Mouse (Mus musculus): ENCODE measurements around the gene Adamts2. TPM values are rescaled to one million over a fixed set of nuclear protein-coding genes. Genes with fewer than 3 reads are reported as not detected.
A peak's percentile ranks its signal among the peaks of the same experiment; 100 is the strongest.

Gene Adamts2
- polyA plus RNA-seq, 1 experiment from 2014 or later = 0.69 TPM

- Histone ChIP-seq H3K36me3 (ENCODE audit: control insufficient read depth, insufficient read depth, low read length) (no peaks in the 10 kb centered on the region), H3K27ac (ENCODE audit: low read depth, low read length) (no peak overlapping the region), H3K27me3 (replicated peaks; ENCODE audit: control insufficient read depth, insufficient read depth, low read length) (no peaks in the 10 kb centered on the region), H3K4me3 (ENCODE audit: low read depth, low read length) (no peak overlapping the region), H3K9me3 (replicated peaks; ENCODE audit: control insufficient read depth, low read length) (no peaks in the 10 kb centered on the region), H3K4me1 (ENCODE audit: control insufficient read depth, insufficient read depth, low read length) (no peaks in the 10 kb centered on the region), H3K4me2 (ENCODE audit: low read length) (no peak overlapping the region), H3K9ac (ENCODE audit: low read length) (no peak overlapping the region)
- 88% methylated on average over 9 of the region's 9 CpGs for WGBS
- DNase-seq (ENCODE audit: low spot score) (no peak), ATAC-seq (no peak)
These were observed 52.0 kb downstream of the Adamts2 start for GRCm38 (mm10) chr11:50653746-50654431.

GRCm38 (mm10) chr11:50658826-50659225 lies 56.9 kb downstream of the Adamts2 start:
- no peaks in the 10 kb centered on the region for H3K4me1 ChIP-seq (ENCODE audit: control insufficient read depth, insufficient read depth, low read length)
- no peak overlapping the region for H3K4me2 ChIP-seq (ENCODE audit: low read length)
- H3K4me3 ChIP-seq (ENCODE audit: low read depth, low read length) = no peak overlapping the region
- H3K36me3 ChIP-seq (ENCODE audit: control insufficient read depth, insufficient read depth, low read length) = no peaks in the 10 kb centered on the region
- H3K27ac ChIP-seq (ENCODE audit: low read depth, low read length) = no peak overlapping the region
- no peak overlapping the region for H3K9ac ChIP-seq (ENCODE audit: low read length)
- H3K9me3 ChIP-seq (replicated peaks; ENCODE audit: control insufficient read depth, low read length) = no peaks in the 10 kb centered on the region
- DNase-seq (ENCODE audit: low spot score) (peak; percentile 30), ATAC-seq (no peak)
- 54% methylated on average over 6 of the region's 6 CpGs for WGBS
- H3K27me3 ChIP-seq (replicated peaks; ENCODE audit: control insufficient read depth, insufficient read depth, low read length) = no peaks in the 10 kb centered on the region

- no peaks in the 10 kb centered on the region for H3K27me3 ChIP-seq (replicated peaks; ENCODE audit: control insufficient read depth, insufficient read depth, low read length)
- H3K9ac ChIP-seq (ENCODE audit: low read length) = no peak overlapping the region
- H3K27ac ChIP-seq (ENCODE audit: low read depth, low read length) = no peak overlapping the region
- ATAC-seq (no peak), DNase-seq (ENCODE audit: low spot score) (no peak)
- H3K9me3 ChIP-seq (replicated peaks; ENCODE audit: control insufficient read depth, low read length) = no peaks in the 10 kb centered on the region
- 94% methylated on average over 3 of the region's 3 CpGs for WGBS
- H3K4me3 ChIP-seq (ENCODE audit: low read depth, low read length) = no peak overlapping the region
- no peaks in the 10 kb centered on the region for H3K36me3 ChIP-seq (ENCODE audit: control insufficient read depth, insufficient read depth, low read length)
- H3K4me1 ChIP-seq (ENCODE audit: control insufficient read depth, insufficient read depth, low read length) = no peaks in the 10 kb centered on the region
- no peak overlapping the region for H3K4me2 ChIP-seq (ENCODE audit: low read length)
These were observed 60.3 kb downstream of the Adamts2 start for GRCm38 (mm10) chr11:50662176-50662575.

- Histone ChIP-seq H3K4me1 (ENCODE audit: control insufficient read depth, insufficient read depth, low read length) (0 out of 2 replicates have a peak, but pooled peaks cover 2% of the 10 kb centered on the region), H3K27ac (ENCODE audit: low read depth, low read length) (no peak overlapping the region), H3K36me3 (ENCODE audit: control insufficient read depth, insufficient read depth, low read length) (no peaks in the 10 kb centered on the region), H3K4me3 (ENCODE audit: low read depth, low read length) (no peak overlapping the region), H3K9me3 (replicated peaks; ENCODE audit: control insufficient read depth, low read length) (no peaks in the 10 kb centered on the region), H3K9ac (ENCODE audit: low read length) (no peak overlapping the region), H3K4me2 (ENCODE audit: low read length) (no peak overlapping the region), H3K27me3 (replicated peaks; ENCODE audit: control insufficient read depth, insufficient read depth, low read length) (no peaks in the 10 kb centered on the region)
- DNase-seq (ENCODE audit: low spot score) (no peak), ATAC-seq (no peak)
- WGBS = 72% methylated on average over 4 of the region's 4 CpGs
These were observed 62.9 kb downstream of the Adamts2 start for GRCm38 (mm10) chr11:50664826-50665225.

- Histone ChIP-seq H3K27ac (ENCODE audit: low read depth, low read length) (no peak overlapping the region), H3K4me2 (ENCODE audit: low read length) (no peak overlapping the region), H3K36me3 (ENCODE audit: control insufficient read depth, insufficient read depth, low read length) (no peaks in the 10 kb centered on the region), H3K9ac (ENCODE audit: low read length) (no peak overlapping the region), H3K4me1 (ENCODE audit: control insufficient read depth, insufficient read depth, low read length) (0 out of 2 replicates have a peak, but pooled peaks cover 2% of the 10 kb centered on the region), H3K4me3 (ENCODE audit: low read depth, low read length) (no peak overlapping the region), H3K27me3 (replicated peaks; ENCODE audit: control insufficient read depth, insufficient read depth, low read length) (no peaks in the 10 kb centered on the region), H3K9me3 (replicated peaks; ENCODE audit: control insufficient read depth, low read length) (no peaks in the 10 kb centered on the region)
- DNase-seq (ENCODE audit: low spot score) (peak; percentile 52), ATAC-seq (no peak; the same call in 1 of the 2 replicates)
- 80% methylated on average over 9 of the region's 9 CpGs for WGBS
These were observed 67.9 kb downstream of the Adamts2 start for GRCm38 (mm10) chr11:50669542-50670362.

GRCm38 (mm10) chr11:50670363-50670725 lies 68.5 kb downstream of the Adamts2 start:
- 60% methylated on average over 5 of the region's 5 CpGs for WGBS
- no peaks in the 10 kb centered on the region for H3K9me3 ChIP-seq (replicated peaks; ENCODE audit: control insufficient read depth, low read length)
- 0 out of 2 replicates have a peak, but pooled peaks cover 2% of the 10 kb centered on the region for H3K4me1 ChIP-seq (ENCODE audit: control insufficient read depth, insufficient read depth, low read length)
- H3K36me3 ChIP-seq (ENCODE audit: control insufficient read depth, insufficient read depth, low read length) = no peaks in the 10 kb centered on the region
- ATAC-seq (no peak), DNase-seq (ENCODE audit: low spot score) (no peak)
- H3K4me2 ChIP-seq (ENCODE audit: low read length) = no peak overlapping the region
- no peak overlapping the region for H3K27ac ChIP-seq (ENCODE audit: low read depth, low read length)
- H3K9ac ChIP-seq (ENCODE audit: low read length) = no peak overlapping the region
- H3K4me3 ChIP-seq (ENCODE audit: low read depth, low read length) = no peak overlapping the region
- no peaks in the 10 kb centered on the region for H3K27me3 ChIP-seq (replicated peaks; ENCODE audit: control insufficient read depth, insufficient read depth, low read length)

GRCm38 (mm10) chr11:50670881-50671280 lies 69.0 kb downstream of the Adamts2 start:
- no peaks in the 10 kb centered on the region for H3K9me3 ChIP-seq (replicated peaks; ENCODE audit: control insufficient read depth, low read length)
- H3K27ac ChIP-seq (ENCODE audit: low read depth, low read length) = no peak overlapping the region
- no peak overlapping the region for H3K4me2 ChIP-seq (ENCODE audit: low read length)
- 95% methylated on average over 1 of the region's 1 CpGs for WGBS
- no peak for ATAC-seq
- no peak overlapping the region for H3K9ac ChIP-seq (ENCODE audit: low read length)
- no peak overlapping the region for H3K4me3 ChIP-seq (ENCODE audit: low read depth, low read length)
- DNase-seq (ENCODE audit: low spot score) = no peak
- H3K36me3 ChIP-seq (ENCODE audit: control insufficient read depth, insufficient read depth, low read length) = no peaks in the 10 kb centered on the region
- H3K27me3 ChIP-seq (replicated peaks; ENCODE audit: control insufficient read depth, insufficient read depth, low read length) = no peaks in the 10 kb centered on the region
- 0 out of 2 replicates have a peak, but pooled peaks cover 2% of the 10 kb centered on the region for H3K4me1 ChIP-seq (ENCODE audit: control insufficient read depth, insufficient read depth, low read length)

- H3K4me2 ChIP-seq (ENCODE audit: low read length) = no peak overlapping the region
- no peaks in the 10 kb centered on the region for H3K36me3 ChIP-seq (ENCODE audit: control insufficient read depth, insufficient read depth, low read length)
- no peak overlapping the region for H3K9ac ChIP-seq (ENCODE audit: low read length)
- DNase-seq (ENCODE audit: low spot score) (no peak), ATAC-seq (no peak)
- H3K9me3 ChIP-seq (replicated peaks; ENCODE audit: control insufficient read depth, low read length) = no peaks in the 10 kb centered on the region
- 0 out of 2 replicates have a peak, but pooled peaks cover 2% of the 10 kb centered on the region for H3K4me1 ChIP-seq (ENCODE audit: control insufficient read depth, insufficient read depth, low read length)
- H3K27ac ChIP-seq (ENCODE audit: low read depth, low read length) = no peak overlapping the region
- H3K27me3 ChIP-seq (replicated peaks; ENCODE audit: control insufficient read depth, insufficient read depth, low read length) = no peaks in the 10 kb centered on the region
- whole genome bisulfite sequencing = 69% methylated on average over 2 of the region's 2 CpGs
- no peak overlapping the region for H3K4me3 ChIP-seq (ENCODE audit: low read depth, low read length)
These were observed 69.5 kb downstream of the Adamts2 start for GRCm38 (mm10) chr11:50671376-50671775.

GRCm38 (mm10) chr11:50671820-50672310 lies 70.0 kb downstream of the Adamts2 start:
- no peak overlapping the region for H3K9ac ChIP-seq (ENCODE audit: low read length)
- no peaks in the 10 kb centered on the region for H3K36me3 ChIP-seq (ENCODE audit: control insufficient read depth, insufficient read depth, low read length)
- DNase-seq (ENCODE audit: low spot score) (no peak), ATAC-seq (no peak)
- H3K27ac ChIP-seq (ENCODE audit: low read depth, low read length) = no peak overlapping the region
- no peaks in the 10 kb centered on the region for H3K9me3 ChIP-seq (replicated peaks; ENCODE audit: control insufficient read depth, low read length)
- H3K27me3 ChIP-seq (replicated peaks; ENCODE audit: control insufficient read depth, insufficient read depth, low read length) = no peaks in the 10 kb centered on the region
- H3K4me2 ChIP-seq (ENCODE audit: low read length) = no peak overlapping the region
- H3K4me1 ChIP-seq (ENCODE audit: control insufficient read depth, insufficient read depth, low read length) = 0 out of 2 replicates have a peak, but pooled peaks cover 2% of the 10 kb centered on the region
- no peak overlapping the region for H3K4me3 ChIP-seq (ENCODE audit: low read depth, low read length)
- 86% methylated on average over 7 of the region's 7 CpGs for WGBS
